Mouse (Mus musculus): Measurements from ENCODE around the gene Tnfsf13b.

Tnfsf13b gene

DNA sequence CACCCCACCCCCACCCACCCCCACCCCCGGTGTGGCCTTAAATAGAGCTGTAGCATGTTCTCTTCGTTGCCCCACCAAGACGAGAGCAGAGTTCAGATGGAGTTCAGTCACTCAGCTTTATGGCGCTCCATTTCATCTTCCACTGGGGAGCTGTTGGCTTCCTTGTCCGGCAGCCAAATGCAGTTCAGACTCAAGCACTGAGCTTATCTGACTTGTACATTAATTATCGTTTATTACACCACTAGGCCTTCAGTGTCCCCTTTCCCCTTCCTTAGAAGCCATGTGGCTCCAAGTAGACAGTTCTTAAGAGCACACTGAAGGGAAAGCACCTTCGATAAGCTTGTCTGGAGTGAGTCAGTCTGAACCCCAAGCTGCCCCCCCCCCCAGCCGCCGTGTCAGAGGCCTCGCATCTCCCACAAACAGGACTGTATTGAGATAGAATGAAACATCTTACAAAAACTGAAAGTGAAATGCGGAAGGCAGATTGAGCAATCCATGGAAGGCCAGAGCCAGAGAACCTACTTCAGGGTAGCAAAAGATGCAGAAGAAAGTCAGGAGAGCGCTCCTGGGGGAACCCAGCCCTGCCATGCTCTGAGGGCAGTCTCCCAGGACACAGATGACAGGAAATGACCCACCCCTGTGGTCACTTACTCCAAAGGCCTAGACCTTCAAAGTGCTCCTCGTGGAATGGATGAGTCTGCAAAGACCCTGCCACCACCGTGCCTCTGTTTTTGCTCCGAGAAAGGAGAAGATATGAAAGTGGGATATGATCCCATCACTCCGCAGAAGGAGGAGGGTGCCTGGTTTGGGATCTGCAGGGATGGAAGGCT is at the start of gene Tnfsf13b:
TSS of gene Tnfsf13b (plus strand) at position 312 of the 830 bp plus-strand sequence.
- DNase-seq (ENCODE audit: low read depth, low spot score): peak; percentile 84

DNA sequence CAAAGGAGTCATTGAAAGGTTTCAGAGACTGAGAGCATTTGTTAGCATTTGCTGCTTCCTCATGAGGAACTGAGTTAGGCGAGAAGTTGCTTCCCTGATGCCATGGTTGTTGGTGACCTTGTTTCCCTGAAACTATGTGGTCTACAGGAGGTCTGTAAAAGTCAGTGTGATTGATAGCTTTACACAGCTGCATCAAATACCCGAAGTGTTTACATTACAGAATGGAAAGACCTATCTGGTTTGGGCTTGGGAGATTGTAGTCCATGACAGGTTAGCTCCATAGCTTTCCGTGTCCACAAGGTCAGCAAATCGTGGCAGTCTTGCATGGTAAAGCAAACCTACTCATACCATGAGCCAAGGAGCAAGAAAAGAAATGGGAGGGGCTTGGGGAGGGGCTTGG is 47.9 kb upstream of the Tnfsf13b start:
- DNase-seq (ENCODE audit: low read depth, low spot score): no peak

DNA sequence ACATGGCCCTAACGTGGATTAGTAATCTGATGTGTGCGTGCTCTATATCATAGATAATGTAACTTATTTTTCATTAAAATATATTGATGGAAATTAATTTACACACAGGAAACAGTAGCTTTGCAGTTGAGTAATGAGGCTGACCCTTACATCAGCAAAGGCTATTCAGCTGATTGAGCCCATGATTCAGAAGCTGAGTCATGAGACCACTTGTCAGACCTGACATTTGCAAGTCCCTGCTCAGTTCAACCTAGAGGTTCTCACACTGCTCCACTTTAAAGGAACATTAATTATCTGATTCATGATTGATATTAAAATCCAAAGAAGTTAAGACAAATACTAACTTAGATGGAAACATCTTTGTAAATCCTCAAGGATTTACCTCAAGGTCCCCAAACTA is 46.3 kb upstream of the Tnfsf13b start:
- no peak for DNase-seq (ENCODE audit: low read depth, low spot score)

DNA sequence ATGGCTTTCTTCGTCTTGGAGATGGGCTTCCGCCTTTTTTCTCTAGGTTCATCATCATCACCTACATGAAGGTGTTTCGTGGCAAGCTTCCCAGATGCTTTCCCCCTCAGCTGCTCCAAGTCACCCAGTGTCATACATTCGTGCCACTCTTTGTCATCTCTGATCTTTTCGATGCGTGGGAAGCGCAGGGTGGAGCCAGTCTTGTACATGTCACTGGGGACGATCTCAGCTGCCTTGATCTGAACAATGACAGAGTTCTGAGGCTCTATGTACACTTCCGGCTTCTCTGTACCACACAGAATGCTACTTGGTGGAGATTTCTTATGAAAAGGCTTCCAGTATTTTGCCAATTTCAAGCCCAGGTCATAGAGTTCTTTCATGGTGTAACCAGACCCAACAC is 34.4 kb upstream of the Tnfsf13b start:
- no peak for DNase-seq (ENCODE audit: low read depth, low spot score)

DNA sequence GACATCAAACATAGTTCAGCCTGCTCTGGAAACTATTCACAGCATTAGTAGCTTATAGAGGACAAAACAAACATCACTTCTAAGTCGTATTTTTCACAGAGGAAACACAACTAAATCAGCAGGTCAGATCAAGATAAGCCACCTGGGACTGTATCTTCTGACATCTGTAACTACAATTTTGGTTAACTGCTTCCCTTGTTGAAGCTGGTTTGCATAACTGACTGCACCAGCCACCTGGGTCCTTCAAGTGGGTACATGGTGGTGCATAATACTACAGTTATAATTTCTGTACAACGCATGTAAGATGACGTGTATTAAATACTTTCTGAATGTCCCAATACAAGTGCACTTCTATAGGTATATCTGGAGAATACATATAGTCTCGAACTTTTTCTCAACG is 31.0 kb upstream of the Tnfsf13b start:
- peak; percentile 77 for DNase-seq (ENCODE audit: low read depth, low spot score)

DNA sequence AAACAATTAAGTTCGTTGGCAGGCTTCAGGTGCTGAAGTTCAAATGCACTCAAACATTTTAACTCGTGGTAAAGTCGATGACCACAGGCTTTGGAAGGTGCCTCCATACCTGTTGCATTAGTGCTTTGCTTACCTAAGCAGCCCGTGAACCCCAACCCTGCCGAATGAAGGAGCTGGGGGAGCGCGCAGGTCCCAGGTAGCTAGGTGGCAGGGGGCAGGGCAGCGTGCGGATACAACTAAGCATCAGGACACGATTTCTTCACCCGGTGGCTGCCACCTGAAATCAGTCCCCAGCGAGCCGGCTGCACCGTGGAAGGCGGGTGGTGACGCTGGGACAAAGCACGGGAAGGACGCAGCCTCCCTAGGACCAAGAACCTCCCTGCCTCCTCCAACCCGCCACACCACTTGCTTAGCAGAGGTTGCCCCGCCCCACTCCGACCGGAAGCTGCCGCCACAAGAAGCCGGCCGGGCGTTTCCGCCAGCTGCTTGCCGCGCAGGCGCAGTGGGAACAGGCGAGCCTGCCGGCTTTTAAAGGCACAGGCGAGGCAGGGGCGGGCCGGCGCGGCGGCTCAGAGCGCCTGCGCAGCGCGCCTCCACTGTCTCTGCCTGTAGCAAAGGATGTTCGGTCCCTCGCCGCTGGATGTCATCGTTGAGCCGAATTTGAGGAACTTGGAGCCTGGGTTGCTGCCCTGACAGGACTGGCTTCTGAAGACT is 30.2 kb upstream of the Tnfsf13b start:
- DNase-seq (ENCODE audit: low read depth, low spot score): peak; percentile 98

DNA sequence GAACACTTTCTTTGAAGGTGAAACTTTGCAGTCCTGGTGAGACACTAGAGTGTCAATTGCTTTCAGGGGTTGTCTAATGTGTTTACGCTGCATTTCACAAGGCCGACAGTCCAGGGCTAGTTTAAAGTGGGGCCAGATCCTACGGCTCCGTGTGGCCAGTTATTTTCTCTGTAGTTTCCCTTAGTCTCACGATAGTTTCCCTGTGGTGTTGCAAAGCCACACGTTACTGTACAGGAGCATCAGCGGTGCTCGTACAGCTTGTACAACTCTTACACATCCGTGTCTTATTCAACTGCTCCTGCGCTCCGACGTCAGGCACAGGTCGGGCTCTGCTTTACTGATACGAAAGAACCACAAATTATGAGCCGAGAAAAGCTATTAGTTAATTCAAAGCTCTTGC is 29.3 kb upstream of the Tnfsf13b start:
- DNase-seq (ENCODE audit: low read depth, low spot score): peak; percentile 78

DNA sequence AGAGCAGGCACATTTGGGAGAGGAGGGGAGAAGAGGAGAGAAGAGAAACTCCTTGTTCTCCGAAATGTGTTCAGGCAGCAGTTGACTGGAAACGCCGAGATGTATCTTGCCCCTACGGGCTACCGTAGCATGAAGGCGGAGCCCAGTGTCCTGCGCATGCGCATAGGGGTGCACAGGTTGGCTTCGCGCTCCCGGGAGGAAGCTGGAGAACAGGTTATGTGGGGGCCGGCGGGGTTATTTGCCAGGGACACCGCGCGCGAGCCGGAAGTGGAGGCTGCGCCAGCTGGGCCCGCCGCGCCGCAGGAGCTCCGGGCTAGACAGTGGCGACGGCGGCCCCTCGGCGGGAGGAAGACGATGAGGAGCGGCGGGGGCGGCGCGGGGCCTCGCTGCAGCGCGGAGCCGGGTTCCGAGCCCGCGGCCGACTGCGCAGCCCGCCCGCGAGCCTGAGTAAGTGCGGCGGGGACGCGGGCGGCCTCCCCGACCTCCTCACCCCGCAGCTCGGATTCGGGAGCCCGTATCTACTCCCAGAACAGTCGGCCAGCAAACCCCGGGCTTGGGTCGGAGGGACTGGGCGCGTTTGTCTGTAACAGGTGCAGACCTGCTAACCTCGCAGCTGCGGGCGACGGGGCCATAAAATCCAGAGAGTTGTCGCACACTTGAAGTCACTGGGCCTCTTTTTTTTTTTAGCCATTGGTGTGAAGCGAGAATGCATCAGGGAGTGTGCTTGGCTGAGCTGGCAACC is 28.5 kb upstream of the Tnfsf13b start, which contains the start of the genes Lig4 and Abhd13:
TSS of gene Lig4 (minus strand) at position 114 of the 742 bp plus-strand sequence.
TSS of gene Abhd13 (plus strand) at position 135 of the 742 bp plus-strand sequence.
- DNase-seq (ENCODE audit: low read depth, low spot score): peak; percentile 97

DNA sequence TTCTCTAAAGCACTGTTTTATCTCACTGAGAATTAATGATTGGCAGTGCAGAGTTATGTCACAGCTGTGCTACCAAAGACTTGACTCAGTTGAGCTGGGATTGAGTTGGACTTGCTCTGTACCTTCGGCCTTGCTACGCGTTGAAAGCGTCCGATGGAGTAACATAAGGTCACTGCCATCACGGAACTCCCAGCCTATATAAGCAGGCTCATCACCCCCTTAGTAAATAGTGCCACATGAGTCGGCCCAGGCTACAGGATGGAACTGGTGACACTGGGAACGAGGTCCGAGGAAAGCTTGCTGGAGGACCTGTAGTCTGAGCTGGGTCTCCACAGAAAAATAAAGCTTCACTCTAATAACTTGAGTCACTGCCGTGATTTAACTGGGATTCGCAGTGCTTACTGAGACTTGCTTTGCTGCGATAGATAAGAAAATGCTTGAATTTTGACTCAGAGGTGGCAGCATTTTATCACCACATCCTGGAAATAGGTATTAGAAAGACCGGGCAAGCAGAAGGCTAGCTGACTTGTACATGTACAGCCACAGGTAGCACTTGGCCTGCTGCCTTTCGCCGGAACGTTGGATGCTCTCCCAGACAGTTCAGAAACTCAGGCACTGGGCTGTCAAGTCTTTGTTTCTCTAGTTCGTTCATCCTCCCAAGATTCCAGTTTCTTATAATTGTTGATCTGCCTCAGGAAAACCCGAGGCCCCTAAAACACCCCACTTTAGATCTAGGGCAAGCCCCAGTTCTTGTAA is 27.6 kb upstream of the Tnfsf13b start:
- DNase-seq (ENCODE audit: low read depth, low spot score): no peak

DNA sequence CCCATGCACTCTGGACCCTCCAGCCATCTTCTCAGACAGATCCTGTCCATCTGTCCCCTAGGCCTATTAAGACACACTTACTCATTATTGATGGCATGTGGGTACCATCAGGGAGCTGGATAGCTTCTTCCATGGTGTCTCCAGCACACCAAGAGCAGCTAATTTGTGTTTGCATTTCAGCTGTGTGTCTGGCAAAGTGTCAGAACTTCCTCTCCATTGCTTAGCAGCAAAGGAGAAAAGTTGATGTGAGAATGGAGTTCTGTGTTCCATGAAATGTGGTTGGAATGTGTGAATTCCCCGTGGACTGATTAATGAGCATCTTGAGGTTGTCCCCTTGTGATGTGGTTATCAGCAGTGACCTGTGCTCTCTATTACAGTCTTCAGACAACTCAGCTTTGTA is 26.5 kb upstream of the Tnfsf13b start:
- no peak for DNase-seq (ENCODE audit: low read depth, low spot score)

DNA sequence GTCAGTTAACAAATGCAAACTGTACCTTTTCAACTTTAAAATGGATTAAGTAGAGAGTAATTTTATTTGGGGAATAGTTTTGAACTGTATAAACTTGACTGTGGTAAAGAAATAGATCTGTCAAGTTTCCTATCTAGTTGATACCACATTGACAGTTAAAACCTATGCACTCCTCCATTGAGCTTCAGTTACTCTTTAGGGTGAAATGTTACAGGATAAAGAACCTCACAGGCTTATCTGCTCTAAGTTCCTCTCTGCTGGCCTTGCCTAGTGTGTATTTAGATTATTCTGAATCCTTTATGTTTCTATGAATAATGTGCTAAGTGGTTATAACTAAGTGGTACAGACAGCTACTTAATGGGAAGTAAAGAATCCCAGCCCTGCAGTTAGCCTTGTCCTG is 26.1 kb upstream of the Tnfsf13b start:
- DNase-seq (ENCODE audit: low read depth, low spot score): no peak

DNA sequence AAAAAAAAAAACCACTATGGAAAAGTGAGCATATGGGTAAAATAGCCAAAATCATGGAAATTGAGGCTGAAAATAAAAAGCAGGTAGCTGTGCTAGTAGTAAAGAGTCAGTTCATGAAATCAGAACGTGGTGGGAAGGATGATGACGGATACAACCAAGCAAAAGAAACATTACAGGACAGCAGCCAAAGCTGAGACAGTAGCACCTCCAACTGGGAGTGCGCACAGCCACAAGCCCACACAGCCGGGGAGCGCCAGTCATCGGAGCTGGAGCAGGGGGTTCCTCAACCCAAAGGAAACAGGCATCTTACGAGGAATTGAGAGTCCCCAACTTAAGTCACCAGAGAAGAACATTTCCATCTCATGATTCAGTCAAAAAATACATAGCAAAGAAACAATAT is 2.2 kb upstream of the Tnfsf13b start:
- DNase-seq (ENCODE audit: low read depth, low spot score): no peak

DNA sequence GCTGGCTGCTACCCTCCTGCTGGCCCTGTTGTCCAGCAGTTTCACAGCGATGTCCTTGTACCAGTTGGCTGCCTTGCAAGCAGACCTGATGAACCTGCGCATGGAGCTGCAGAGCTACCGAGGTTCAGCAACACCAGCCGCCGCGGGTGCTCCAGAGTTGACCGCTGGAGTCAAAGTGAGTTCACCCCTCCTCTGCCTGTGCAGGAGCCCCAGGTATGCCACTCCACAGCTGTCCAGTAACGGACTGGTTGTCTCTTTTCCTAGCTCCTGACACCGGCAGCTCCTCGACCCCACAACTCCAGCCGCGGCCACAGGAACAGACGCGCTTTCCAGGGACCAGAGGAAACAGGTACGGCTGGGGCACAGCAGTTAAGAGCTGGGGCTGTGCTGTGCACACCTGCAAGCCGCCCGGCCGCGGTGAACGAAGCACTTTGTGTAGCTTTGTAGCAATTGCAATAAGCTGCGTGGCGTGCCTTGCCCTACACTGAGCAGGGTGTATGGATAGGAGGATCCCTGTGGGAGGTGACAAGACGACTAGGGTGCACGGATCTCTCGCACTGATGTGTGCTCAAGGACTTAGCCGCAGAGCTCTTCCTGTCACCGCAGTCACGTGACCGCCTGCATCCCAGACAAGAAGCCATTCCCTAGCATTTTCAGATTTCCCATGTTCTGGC is 856 bp downstream of the Tnfsf13b start:
- peak; percentile 52 for DNase-seq (ENCODE audit: low read depth, low spot score)

DNA sequence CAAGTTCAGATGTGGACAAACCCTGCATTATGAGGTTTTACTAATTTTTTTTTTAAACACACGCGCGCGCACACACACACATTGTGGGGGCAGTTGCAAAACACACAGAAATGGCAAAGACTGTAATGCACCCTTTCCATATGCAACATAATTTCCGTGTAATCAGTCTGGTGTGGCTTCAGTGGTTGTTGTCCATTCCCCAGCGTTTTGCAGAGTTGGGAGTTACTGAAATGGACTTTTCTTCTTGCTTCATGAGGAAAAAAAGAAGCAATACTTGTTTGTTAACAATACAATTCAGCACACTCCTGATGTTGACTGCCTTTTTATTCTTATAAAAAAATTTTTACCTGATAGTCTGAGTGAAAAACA is 1.4 kb downstream of the Tnfsf13b start:
- no peak for DNase-seq (ENCODE audit: low read depth, low spot score)

DNA sequence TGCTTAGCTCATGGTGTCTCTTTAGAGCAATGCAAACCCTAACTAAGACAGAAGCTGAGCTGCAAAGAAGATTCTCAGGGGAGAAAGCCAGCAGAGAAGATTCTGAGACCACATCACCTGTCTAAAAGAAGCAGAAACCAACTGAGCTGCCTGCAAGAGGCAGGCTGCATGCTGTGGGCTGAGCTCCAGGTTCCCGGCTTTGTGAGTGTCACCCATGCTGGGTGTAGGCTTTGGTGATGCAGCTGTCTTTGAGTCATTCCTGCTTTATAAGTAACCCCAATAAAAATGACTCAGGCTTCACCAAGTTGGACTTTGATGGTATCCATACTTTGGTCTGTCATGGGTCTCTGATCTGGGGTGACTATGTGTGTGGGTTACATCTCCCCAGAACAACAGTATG is 10.0 kb downstream of the Tnfsf13b start:
- no peak for DNase-seq (ENCODE audit: low read depth, low spot score)

DNA sequence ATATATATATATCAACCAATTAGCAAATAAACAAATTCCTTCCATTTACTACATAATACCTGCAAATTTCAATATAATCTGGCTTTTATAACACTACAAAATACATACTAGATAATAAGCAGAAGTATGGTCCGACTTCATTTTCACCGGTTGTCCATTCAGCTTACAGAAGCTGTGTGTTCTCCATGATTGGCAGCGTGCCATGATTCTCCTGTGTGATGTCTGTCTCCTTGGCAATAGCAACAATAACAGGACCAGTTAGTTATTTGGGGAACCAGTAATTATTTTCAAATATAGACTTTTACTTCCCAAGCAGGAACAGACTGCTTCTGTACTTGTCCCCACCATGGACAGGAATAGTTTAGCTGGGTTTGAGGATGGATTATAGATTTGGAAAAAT is 11.0 kb downstream of the Tnfsf13b start:
- no peak for DNase-seq (ENCODE audit: low read depth, low spot score)

DNA sequence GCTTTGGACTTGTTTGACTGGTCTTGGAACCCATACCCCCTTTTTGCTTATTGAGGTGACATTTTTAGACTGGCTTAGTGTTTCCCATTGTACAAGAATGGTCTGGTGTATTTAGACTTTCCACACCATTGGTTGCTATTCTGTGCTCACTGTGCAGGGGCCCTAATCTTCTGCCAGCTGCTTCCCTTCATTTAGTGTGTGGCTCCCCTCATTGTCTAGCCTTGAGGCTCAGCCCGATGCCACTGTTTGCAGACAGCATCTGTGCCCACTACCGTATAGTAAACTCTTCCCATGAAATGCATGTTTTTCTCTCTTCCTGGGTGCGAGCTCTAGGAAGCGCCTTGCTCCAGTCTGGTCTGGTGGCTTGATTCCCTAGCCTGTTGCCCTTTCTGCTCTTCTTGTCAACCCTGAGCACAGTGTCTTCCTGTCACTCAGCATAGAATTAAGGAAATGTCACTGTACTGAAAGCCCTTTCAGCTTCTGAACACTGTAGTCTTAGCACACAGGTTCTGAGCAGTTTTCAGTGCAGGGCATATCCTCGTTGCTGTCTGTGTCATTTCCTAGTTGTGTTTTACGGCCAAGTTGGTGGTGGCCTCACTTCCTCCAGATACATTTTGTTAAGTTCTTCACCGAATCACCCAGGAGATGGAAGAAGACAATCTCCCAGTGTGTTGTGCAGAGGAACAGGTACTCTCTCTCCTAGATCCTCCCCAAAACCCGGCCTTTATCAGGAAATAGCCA is 24.2 kb downstream of the Tnfsf13b start:
- DNase-seq (ENCODE audit: low read depth, low spot score): no peak

DNA sequence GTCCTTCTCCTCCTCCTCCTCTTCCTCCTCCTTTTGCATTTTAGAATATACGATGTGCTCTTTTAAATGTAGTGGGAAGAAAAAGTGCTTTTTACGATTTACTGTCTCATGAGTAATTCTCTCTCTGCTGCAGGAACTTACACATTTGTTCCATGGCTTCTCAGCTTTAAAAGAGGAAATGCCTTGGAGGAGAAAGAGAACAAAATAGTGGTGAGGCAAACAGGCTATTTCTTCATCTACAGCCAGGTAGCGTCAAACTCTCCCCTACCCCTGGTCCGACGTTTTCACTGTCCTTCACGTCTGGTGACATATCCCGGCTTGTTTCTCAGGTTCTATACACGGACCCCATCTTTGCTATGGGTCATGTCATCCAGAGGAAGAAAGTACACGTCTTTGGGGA is 24.9 kb downstream of the Tnfsf13b start:
- DNase-seq (ENCODE audit: low read depth, low spot score): no peak

DNA sequence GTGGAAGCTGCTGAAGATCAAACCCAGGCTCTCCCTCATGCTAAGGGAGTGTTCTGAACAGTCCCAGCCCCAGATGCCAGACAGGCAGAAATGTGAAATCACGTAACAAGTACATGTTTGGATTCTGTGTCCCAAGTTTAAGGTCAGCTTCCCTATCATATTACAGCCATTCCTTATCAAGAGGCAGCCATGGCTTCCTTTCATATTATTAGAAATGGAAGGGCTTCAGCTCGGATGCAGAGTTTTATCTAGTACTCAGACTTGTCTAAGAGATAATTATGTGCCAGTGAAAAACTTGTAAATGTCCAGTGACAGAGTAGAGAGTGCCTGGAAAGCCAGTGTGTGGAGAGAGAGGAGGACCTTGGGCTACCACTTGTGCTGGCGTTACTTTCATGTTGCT is 34.6 kb downstream of the Tnfsf13b start:
- DNase-seq (ENCODE audit: low read depth, low spot score): no peak

DNA sequence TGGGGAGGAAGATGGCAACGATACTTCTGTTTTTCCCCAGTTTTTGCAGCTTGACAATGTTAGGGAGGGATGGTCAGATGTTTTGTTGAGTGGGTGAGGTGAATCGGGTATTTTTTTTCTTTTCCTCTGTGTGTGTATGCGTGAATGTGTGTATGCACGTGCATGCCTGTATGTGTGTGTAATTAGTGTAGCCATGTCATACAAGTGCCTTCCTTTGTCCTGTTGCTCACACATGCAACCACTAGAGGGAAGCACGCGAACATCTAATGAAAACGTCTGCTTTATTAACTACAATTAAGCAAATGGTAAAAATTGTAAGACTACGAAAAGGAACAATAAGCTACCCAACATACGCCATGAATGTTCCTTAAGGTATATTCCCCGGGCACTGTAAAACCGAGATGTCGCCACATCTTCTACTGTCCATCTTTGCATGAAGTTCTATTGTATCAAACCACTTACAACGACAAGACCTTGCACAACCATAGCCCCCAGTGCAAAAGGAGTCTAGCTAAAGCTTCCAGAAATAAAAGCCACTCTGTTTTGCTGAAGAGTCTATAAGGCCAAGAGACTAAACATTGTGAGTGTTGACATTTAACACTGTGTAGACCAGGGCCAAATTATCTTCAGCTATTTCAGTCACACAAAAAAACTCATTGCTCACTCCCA is 37.7 kb downstream of the Tnfsf13b start:
- DNase-seq (ENCODE audit: low read depth, low spot score): peak; percentile 46
